Mouse (Mus musculus): ENCODE results near the gene Ssh2.
A peak's percentile ranks its signal among the peaks of the same experiment; 100 is the strongest.
"Not testable (repeated sequence)": the region's sequence is repeated elsewhere in the genome, so short reads cannot be mapped to it uniquely, and the experiment has no call there.

The Ssh2 gene

DNA sequence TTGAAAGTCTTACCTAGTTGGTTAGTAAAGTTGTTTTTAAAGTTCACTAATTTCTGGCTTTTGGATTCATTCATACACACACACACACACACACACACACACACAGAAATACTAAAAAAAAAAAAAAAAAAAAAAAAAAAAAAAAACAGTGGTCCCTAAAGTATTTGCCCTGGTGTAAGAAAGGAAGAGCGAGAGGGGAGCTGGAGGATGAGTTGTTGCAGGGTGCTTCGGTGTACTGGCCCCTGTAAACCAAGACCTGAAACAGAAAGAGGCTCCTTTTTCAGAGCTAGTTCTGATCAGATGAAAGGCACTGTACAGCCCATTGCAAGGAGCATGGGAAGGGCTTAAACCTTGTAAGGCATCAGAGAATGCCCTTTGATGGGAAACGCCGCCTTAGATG lies 131.2 kb downstream of the Ssh2 start:
- DNase-seq (ENCODE audit: extremely low read depth, low read depth): no peak

DNA sequence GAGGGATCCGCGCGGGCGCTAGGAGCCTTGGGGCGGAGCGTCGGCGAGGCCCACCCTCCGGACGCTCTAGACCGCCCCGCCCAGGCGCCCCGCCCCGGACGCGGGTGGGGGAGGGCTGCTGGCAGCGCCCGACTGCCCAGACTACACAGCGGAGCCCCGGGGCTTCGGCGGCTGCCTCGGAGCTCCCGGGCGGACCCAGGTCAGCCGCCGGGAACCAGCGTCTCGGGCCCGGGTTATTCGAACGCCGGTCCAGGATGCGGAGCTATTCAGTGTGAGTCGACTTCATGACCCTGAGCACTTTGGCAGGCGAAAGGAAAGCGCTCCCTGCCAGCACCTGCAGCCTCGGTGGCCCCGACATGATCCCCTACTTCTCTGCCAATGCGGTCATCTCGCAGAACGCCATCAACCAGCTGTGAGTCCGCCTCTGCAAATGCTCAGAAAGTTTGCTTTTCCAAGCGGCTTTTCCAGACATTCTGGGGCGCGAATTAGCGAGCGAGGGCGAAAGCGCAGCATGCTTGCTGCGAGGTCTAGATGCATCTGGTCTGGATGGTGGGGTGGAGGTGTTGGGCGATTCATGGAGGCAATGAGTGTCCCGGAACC lies 132.2 kb downstream of the Ssh2 start:
- DNase-seq (ENCODE audit: extremely low read depth, low read depth): peak; percentile 25

- DNase-seq (ENCODE audit: extremely low read depth, low read depth): peak; percentile 44
Measured at GRCm38 (mm10) chr11:77348985-77349384, 132.9 kb downstream of the Ssh2 start.

DNA sequence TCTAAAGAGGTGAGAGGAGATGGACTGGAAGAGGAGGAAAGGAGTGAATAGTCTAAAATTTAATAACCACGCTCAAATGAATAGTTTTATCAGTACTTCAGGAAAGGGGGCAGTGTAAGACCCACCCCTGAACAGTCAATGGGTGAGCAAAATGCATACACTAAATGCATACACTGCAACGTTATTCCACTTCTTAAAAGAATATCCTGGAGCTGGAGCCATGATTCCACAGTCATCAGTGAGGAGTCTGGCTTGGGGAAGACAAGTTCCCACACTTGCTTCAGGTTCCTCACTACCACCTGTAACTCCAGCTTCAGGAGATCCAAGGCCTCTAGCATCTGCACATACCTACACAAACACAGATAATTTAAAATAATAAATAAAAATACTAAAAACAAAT lies 133.6 kb downstream of the Ssh2 start:
- DNase-seq (ENCODE audit: extremely low read depth, low read depth): no peak

- DNase-seq (ENCODE audit: extremely low read depth, low read depth): no peak
Measured at GRCm38 (mm10) chr11:77355055-77355454, 139.0 kb downstream of the Ssh2 start.

DNA sequence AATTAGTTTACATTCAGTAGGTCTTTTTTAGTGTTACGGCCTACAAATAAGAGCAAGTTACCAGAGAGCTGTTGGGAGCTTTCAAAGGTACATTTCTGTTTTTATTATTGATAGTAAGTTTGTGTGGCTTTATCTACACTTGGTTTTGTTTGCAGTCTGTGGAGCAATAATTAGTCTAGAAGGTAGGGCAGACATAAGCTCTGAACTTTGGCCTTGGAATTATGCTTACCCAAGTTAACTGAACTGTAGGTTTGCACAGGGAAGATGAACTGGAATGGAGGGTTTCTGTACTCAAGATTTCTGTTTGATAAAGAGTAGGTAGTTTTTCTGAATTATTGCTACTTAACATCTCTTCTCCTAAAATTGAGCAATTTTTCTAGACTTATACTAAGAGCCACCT lies 141.8 kb downstream of the Ssh2 start:
- no peak for DNase-seq (ENCODE audit: extremely low read depth, low read depth)

- no peak for DNase-seq (ENCODE audit: extremely low read depth, low read depth)
Measured at GRCm38 (mm10) chr11:77363476-77363875, 147.4 kb downstream of the Ssh2 start.

DNA sequence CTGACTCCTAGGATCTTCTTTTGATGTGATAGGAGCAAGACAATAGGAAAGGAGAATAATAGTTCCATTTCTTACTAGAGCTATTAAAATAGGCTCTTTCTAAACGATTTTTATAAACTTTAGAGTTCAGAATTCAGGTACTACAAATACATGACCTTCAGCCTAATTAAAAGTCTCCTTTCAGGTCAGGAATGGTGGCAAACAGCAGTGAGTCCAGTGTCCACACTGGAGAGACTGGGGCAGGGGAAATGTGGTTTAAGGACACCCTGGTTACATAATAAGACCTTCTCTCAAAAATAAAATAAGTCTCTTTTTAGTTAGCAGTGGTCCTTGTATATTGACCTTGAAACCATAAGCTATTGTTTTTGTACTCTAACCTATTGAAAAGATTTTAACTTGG lies 148.3 kb downstream of the Ssh2 start:
- DNase-seq (ENCODE audit: extremely low read depth, low read depth): no peak

DNA sequence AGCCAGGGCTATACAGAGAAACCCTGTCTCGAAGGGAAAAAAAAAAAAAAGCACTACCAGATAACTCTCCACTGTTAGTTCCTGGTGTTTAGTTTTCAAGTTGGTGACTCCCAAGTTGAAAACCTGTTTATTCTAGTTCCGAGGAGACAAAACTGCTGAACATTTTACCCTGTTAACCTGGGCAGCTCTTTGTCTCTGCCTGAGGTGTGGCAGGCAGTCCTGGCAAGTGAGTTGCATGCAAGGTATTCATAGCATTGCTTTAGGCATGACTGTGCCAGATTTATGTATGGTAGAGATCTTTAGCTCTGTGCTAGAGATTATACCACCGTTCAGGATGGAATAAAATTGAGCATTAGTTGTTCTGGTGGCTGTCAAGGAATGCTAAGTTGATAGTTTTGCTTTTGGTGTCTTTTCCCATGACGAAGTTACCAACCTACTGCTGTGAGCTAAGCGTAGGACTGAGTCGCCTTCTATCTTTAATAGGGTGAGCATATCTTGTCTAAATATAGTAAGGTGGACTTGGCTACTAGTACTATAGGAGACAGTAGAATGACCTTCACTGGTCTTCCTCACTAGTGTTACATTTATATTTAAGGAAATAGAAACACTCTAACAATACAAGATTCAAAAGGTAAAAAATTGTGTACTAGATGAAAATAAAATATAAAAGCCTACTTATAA lies 149.8 kb downstream of the Ssh2 start:
- DNase-seq (ENCODE audit: extremely low read depth, low read depth): no peak

DNA sequence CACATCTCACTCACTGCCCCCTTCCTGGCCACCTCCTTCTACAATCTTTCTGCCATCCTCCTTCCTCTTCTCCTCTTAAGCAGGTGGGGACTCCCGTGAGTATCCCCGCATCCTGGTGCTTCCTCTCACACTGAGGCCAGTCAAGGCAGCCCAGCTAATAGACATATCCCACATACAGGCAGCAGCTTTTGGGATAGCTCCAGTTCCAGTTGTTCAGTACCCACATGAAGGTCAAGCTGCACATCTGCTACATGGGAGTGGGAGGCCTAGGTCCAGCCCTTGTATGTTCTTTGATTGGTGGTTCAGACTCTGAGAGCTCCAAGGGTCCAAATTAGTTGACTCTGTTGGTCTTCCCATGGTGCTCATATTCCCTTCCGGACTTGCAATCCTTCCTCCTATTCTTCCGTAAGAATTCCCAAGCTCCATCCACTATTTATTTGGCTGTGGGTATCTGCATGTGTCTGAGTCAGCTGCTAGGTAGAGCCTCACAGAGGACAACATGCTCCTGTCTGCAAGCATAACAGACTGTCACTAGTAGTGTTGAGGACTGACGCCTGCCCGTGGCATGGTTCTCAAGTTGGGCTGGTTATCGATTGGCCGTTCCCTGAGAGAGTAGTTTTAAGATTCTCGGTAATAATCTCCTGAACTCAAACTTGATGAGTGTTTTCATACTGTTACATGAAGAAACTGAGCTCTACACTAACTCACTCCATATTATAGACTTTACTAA lies 151.6 kb downstream of the Ssh2 start:
- DNase-seq (ENCODE audit: extremely low read depth, low read depth): no peak

DNA sequence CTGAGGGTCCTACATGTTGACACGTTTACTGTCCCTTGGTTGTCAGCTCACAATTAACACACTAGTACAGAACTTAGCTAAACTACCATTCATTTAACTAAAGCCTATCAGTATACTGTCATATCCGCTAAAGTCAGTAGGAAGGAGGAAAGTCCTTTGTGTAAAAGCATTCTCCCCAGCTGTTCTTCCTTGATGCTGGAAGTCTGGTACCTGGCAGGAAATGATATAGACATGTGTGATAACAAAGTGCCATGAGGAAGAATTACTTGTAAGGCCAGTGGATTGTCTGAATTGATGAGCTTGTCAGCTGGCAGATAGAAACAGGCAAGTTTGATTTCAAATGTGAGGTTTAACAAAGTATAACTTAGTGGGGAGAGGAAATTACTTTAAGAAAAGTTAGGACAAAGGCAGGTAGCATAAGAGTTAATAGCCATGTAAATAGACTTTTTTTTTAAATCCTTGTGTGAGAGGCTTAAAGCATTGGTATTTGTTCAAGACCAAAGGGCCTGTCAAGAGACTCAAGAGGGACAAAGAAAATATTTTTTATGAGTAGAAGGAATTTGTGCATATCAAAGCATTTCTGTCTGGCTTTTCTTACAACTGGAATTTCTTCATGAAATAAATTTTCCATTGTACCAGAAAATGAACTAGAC lies 153.2 kb downstream of the Ssh2 start:
- peak; percentile 45 for DNase-seq (ENCODE audit: extremely low read depth, low read depth)

DNA sequence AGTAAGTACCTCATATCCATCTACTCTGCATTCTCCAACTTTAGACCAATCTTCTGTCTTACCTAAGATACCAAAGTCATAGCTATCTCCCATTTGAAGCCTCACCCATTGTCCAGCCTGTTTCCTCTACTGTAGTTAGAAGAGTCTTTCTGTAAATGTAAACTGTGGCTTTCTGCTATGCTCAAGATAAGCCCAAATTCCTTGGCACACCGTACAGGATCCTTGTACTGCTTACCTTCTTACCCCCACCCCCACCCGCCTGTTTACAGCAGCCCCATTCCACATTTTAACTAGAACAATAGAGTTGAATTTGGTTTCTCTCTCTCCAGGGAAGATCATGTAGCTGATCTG lies 153.7 kb downstream of the Ssh2 start:
- DNase-seq (ENCODE audit: extremely low read depth, low read depth): peak; percentile 59

DNA sequence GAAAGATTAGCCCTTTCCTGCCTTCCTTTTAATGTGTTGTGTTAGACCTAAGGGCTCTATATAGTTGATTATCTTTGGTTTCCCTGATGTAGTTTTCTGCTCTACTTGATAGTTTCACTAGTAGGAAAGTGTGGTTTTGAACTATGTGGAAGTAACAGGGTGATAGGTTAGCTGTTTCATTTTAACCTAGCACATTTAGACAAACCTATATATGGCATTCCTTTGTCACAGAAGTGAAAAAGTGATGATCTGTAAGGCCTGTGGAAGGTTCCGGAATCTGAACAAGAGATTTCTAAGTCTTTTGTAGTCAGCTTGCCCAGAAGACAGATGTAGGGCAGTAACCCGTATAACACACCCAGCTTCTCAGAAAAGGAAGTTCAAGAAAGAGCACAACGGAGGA lies 155.0 kb downstream of the Ssh2 start:
- DNase-seq (ENCODE audit: extremely low read depth, low read depth): peak; percentile 67

GRCm38 (mm10) chr11:77371696-77372095 lies 155.6 kb downstream of the Ssh2 start:
- peak; percentile 6 for DNase-seq (ENCODE audit: extremely low read depth, low read depth)

GRCm38 (mm10) chr11:77372196-77372904 lies 156.3 kb downstream of the Ssh2 start:
- DNase-seq (ENCODE audit: extremely low read depth, low read depth): peak; percentile 69

DNA sequence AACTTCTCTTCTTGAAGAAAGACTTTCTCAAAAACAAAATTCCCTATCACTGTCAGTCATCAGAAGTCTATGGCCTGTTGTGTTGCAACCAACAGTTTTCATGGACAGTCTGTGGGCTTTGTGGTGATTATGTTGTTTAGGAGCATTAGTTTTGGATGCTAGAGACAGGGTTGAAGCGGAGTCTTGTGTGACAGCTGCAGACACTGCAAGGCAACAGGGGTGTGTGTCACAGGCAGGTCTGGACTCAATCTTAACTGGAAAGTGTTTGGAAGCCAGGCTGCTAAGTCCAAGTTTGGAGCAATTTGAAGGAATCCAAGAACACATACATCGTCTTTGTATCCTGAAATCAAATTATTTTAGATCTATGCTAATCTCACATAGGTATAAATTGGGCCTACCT lies 162.5 kb downstream of the Ssh2 start:
- no peak for DNase-seq (ENCODE audit: extremely low read depth, low read depth)

DNA sequence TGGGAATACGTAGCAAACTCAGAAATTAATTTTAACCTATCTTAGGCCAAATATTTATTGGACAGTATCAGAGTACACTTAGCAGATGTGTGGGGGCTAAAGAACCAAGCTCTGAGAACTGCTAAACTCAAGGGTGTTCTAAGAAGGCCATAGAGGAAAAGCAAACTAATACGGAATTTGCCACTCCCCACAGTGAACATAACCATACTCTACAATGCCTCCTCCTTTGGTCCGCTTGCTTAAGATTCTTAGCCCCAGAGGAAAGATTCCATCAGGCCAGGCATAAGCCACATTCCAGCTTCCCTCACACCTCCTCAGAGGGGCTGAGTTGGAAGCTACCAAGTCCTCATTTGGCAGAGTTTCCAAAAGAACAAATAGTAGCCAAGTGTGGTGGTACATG lies 165.1 kb downstream of the Ssh2 start:
- no peak for DNase-seq (ENCODE audit: extremely low read depth, low read depth)

- DNase-seq (ENCODE audit: extremely low read depth, low read depth): no peak
Measured at GRCm38 (mm10) chr11:77384151-77384550, 168.1 kb downstream of the Ssh2 start.

- DNase-seq (ENCODE audit: extremely low read depth, low read depth): no peak
Measured at GRCm38 (mm10) chr11:77385706-77386690, 169.9 kb downstream of the Ssh2 start.

DNA sequence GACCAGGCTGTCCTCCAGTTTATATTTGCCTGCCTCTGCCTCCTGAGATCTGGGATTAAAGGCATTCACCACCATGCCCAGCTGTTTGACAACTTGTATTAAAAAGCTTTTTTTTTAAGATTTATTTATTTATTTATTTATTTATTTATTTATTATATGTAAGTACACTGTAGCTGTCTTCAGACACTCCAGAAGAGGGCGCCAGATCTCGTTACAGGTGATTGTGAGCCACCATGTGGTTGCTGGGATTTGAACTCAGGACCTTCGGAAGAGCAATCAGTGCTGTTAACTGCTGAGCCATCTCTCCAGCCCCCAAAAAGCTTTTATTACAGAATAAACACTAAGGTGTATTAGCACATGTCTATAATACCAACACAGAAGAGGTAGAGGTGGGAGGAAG lies 172.1 kb downstream of the Ssh2 start:
- DNase-seq (ENCODE audit: extremely low read depth, low read depth): not testable (repeated sequence)

Measured in MEL-GATA-1-ER (cell line).